Mouse (Mus musculus) liver, embryonic 14.5 days (tissue): Measurements from ENCODE around the gene Cavin1. TPM values are rescaled to one million over a fixed set of nuclear protein-coding genes. Genes with fewer than 3 reads are reported as not detected.

Source experiments
- ATAC-seq: fragments of 200-750 bp; cut with Nextera tagmentation; 2 replicates; pipeline ENCODE4 v1.8.0; 2017; ENCODE audit warnings: moderate number of reproducible peaks, mild to moderate bottlenecking, moderate library complexity; ENCODE audit not compliant: insufficient read depth
- DNase-seq, 3 experiments: peaks; one replicate each; pipeline ENCODE4 v3.0.0-alpha.2; 2012 to 2013; ENCODE audit warnings: low read depth in 3 of 3, low spot score in 3 of 3
- H3K27ac ChIP-seq: fragments of 300-500 bp; sonication (generic); 2 replicates; pipeline ENCODE4 v1.5.1; 2014; ENCODE audit warnings: moderate library complexity, mild to moderate bottlenecking, control low read depth, inconsistent platforms
- H3K27me3 ChIP-seq: fragments of 300-500 bp; sonication (generic); 2 replicates; pipeline ENCODE4 v1.6.1; 2014; ENCODE audit warnings: mild to moderate bottlenecking, low read length, moderate library complexity; ENCODE audit not compliant: control insufficient read depth, insufficient read depth
- H3K36me3 ChIP-seq: fragments of 300-500 bp; sonication (generic); replicated peaks from 2 replicates; pipeline ENCODE4 v1.6.1; 2014; ENCODE audit warnings: low read depth; ENCODE audit not compliant: control insufficient read depth, insufficient read depth
- H3K4me1 ChIP-seq, 2 experiments: fragments of 200-500 bp in 1 of 2; fragments of 300-500 bp in 1 of 2; sonication (generic) in 1 of 2; replicated peaks; 2 replicates each; pipeline ENCODE4 v1.6.1; 2012 to 2014; ENCODE audit warnings: antibody characterized with exemption in 1 of 2, inconsistent platforms in 1 of 2, low read length in 1 of 2; ENCODE audit not compliant: control insufficient read depth in 2 of 2, insufficient read depth in 2 of 2
- H3K4me2 ChIP-seq: fragments of 300-500 bp; sonication (generic); 2 replicates; pipeline ENCODE4 v1.6.1; 2014; ENCODE audit warnings: low read depth, mild to moderate bottlenecking, control low read depth, moderate library complexity
- H3K4me3 ChIP-seq, 2 experiments: fragments of 200-500 bp in 1 of 2; fragments of 300-500 bp in 1 of 2; sonication (generic) in 1 of 2; 2 replicates each; pipeline ENCODE4 v1.5.1; 2012 to 2014; ENCODE audit warnings: low read depth in 2 of 2, low read length in 2 of 2, mild to moderate bottlenecking in 2 of 2, control low read depth in 1 of 2, inconsistent platforms in 1 of 2, moderate library complexity in 1 of 2; ENCODE audit not compliant: insufficient read depth in 1 of 2
- H3K9ac ChIP-seq: fragments of 300-500 bp; sonication (generic); replicated peaks from 2 replicates; pipeline ENCODE4 v1.6.1; 2014; ENCODE audit warnings: mild to moderate bottlenecking, control low read depth, moderate library complexity
- H3K9me3 ChIP-seq: fragments of 300-500 bp; sonication (generic); 2 replicates; pipeline ENCODE4 v1.6.1; 2016; ENCODE audit warnings: low read length, mixed read lengths; ENCODE audit not compliant: control insufficient read depth
- CTCF ChIP-seq: IDR thresholded peaks from 2 replicates; pipeline ENCODE4 v1.5.1; 2016; ENCODE audit warnings: antibody characterized with exemption, low read depth, control low read depth
- EP300 ChIP-seq: IDR thresholded peaks from 2 replicates; pipeline ENCODE4 v1.6.1; 2016; ENCODE audit warnings: antibody characterized with exemption, low read depth
- WGBS: fragments of 180-500 bp; shearing (Covaris S2); extraction: QIAGEN DNeasy Blood & Tissue Kit; methylation state at CpG from one replicate; pipeline ENCODE4 v1.1.7; 2014; ENCODE audit not compliant: insufficient replicate concordance; 5-methylcytosine and 5-hydroxymethylcytosine counted together
- polyA plus RNA-seq, 2 experiments: library from polyadenylated mRNA; depleted of rRNA in 1 of 2; stranded (reverse) in 1 of 2; unstranded in 1 of 2; fragments of >200 nt; fragmentation: Nextera tagmentation in 1 of 2; extraction: Ambion mirVana in 1 of 2; gene quantifications; 2 replicates each; pipeline versions ENCODE4 v1.2.1 to v1.2.3; 2012 to 2014

Cavin1 gene
- polyA plus RNA-seq, 2 experiments: 7.0 to 8.1 TPM

DNA sequence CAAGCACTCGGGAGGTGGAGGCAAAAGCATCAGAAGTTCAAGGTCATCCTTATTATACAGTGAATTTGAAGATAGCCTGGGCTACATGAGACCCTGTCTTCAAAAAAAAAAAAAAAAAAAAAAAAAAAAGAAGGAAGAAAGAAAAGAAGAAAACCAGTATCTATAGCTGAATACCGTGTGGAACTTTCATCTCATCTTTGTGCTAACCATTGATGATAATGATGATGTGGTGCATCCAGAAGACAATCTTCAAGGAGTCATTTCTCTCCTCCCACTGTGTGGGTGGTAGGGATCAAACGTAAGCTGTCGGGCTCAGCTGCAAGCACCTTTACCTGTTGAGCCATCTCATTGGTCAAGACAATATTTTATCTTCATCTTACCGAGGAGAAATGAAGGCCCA lies 52.7 kb downstream of the Cavin1 start:
- Histone ChIP-seq H3K27me3 (no peaks in the 10 kb centered on the region), H3K4me1 (peaks cover 22 to 45% of the 10 kb centered on the region in 2 experiments), H3K9me3 (peaks cover 3% of the 10 kb centered on the region; the same call in 1 of the 2 replicates), H3K36me3 (no peaks in the 10 kb centered on the region; the same call in none of the 2 replicates), H3K4me3 (no peak overlapping the region), H3K4me2 (no peak overlapping the region), H3K9ac (no peak overlapping the region), H3K27ac (no peak overlapping the region)
- DNase-seq: no peak
- no peak for TF ChIP-seq CTCF
- TF ChIP-seq EP300: no peak
- ATAC-seq: no peak
- WGBS: 73% methylated on average over 5 of the region's 5 CpGs

GRCm38 (mm10) chr11:100916432-100916971 lies 54.2 kb downstream of the Cavin1 start:
- H3K27ac ChIP-seq: no peak overlapping the region
- H3K9me3 ChIP-seq: peaks cover 3% of the 10 kb centered on the region; the same call in 1 of the 2 replicates
- DNase-seq (no peak), ATAC-seq (peak; percentile 45; the same call in 1 of the 2 replicates)
- H3K4me1 ChIP-seq: peaks cover 17 to 39% of the 10 kb centered on the region in 2 experiments
- TF ChIP-seq EP300: no peak
- no peak for TF ChIP-seq CTCF
- H3K27me3 ChIP-seq: no peaks in the 10 kb centered on the region
- H3K9ac ChIP-seq: no peak overlapping the region
- WGBS: 84% methylated on average over 4 of the region's 4 CpGs
- H3K36me3 ChIP-seq: no peaks in the 10 kb centered on the region; the same call in none of the 2 replicates
- H3K4me2 ChIP-seq: no peak overlapping the region
- H3K4me3 ChIP-seq: no peak overlapping the region

GRCm38 (mm10) chr11:100915063-100915462 lies 55.6 kb downstream of the Cavin1 start:
- ATAC-seq (no peak), DNase-seq (no peak)
- peaks cover 3 to 24% of the 10 kb centered on the region in 2 experiments for H3K4me1 ChIP-seq
- H3K9ac ChIP-seq: no peak overlapping the region
- H3K27ac ChIP-seq: no peak overlapping the region
- peaks cover 3% of the 10 kb centered on the region; the same call in 1 of the 2 replicates for H3K9me3 ChIP-seq
- no peaks in the 10 kb centered on the region; the same call in none of the 2 replicates for H3K36me3 ChIP-seq
- no peak overlapping the region for H3K4me2 ChIP-seq
- no peaks in the 10 kb centered on the region for H3K27me3 ChIP-seq
- 73% methylated on average over 3 of the region's 3 CpGs for WGBS
- TF ChIP-seq CTCF (no peak), EP300 (no peak)
- H3K4me3 ChIP-seq: no peak overlapping the region

GRCm38 (mm10) chr11:100914415-100914814 lies 56.3 kb downstream of the Cavin1 start:
- ATAC-seq: no peak
- H3K4me3 ChIP-seq: no peak overlapping the region
- H3K9ac ChIP-seq: no peak overlapping the region
- DNase-seq: no peak
- peaks cover 3% of the 10 kb centered on the region; the same call in 1 of the 2 replicates for H3K9me3 ChIP-seq
- no peaks in the 10 kb centered on the region for H3K27me3 ChIP-seq
- H3K4me2 ChIP-seq: no peak overlapping the region
- H3K36me3 ChIP-seq: peaks cover 2% of the 10 kb centered on the region
- TF ChIP-seq CTCF (no peak), EP300 (no peak)
- peaks cover 0 to 18% of the 10 kb centered on the region in 2 experiments; a peak in 2 of 4 replicates for H3K4me1 ChIP-seq
- H3K27ac ChIP-seq: no peak overlapping the region
- WGBS: 79% methylated on average over 5 of the region's 5 CpGs

DNA sequence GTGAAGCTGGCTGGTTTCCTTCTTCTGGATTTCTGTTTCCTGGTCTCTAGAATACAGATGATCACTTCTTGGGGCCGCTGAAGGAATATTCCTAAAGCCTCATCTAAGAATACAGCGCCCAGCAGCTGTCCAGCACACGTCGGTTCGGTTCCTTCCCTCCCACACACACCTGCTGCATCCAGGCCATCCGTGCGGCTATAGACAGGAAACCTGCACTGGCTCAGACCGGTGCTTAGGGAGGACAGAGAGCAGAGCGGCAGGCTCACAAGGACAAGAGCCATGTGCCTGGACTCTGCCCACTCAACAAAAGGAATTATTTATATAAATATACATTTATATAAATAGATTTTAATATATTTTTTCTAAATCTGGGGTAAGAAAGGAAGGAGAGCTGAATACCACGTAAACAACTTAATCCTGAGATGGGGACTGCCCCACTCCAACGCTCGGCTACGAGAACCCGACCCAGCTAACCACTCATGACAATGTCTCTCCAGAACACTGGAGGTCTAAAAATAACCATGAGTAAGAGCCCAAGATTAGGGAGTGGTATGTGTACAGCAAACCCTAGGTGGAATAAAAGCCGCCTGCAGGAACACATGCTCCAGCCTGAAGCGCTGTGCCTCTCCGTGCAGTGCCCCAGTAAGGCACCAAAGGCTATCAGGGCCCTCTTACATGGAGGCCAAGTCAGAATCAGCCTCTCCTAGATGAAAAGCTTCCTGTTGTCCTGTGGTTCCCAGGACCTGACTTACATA lies 58.1 kb downstream of the Cavin1 start:
- Histone ChIP-seq H3K9ac (no peak overlapping the region), H3K4me2 (no peak overlapping the region), H3K4me1 (peaks cover 0 to 14% of the 10 kb centered on the region in 2 experiments; a peak in 2 of 4 replicates), H3K27ac (no peak overlapping the region), H3K4me3 (no peak overlapping the region), H3K9me3 (peaks cover 3% of the 10 kb centered on the region; the same call in 1 of the 2 replicates), H3K36me3 (peaks cover 2% of the 10 kb centered on the region), H3K27me3 (no peaks in the 10 kb centered on the region)
- DNase-seq (no peak), ATAC-seq (no peak)
- TF ChIP-seq CTCF (no peak), EP300 (no peak)
- 82% methylated on average over 17 of the region's 17 CpGs for WGBS
